Mouse (Mus musculus) heart, embryonic 13.5 days (tissue): Measurements from ENCODE around the gene Gm2115. TPM values are rescaled to one million over a fixed set of nuclear protein-coding genes. Genes with fewer than 3 reads are reported as not detected.

Source experiments
- ATAC-seq: fragments of 200-750 bp; cut with Nextera tagmentation; 2 replicates; pipeline ENCODE4 v1.8.0; 2017; ENCODE audit warnings: moderate TSS enrichment; ENCODE audit not compliant: insufficient number of reproducible peaks, low FRiP score, low TSS enrichment; ENCODE audit errors: extremely low read depth
- H3K27ac ChIP-seq: fragments of 300-500 bp; sonication (generic); replicated peaks from 2 replicates; pipeline ENCODE4 v1.5.1; 2015; ENCODE audit warnings: moderate library complexity, mild to moderate bottlenecking, inconsistent platforms
- H3K27me3 ChIP-seq: fragments of 300-500 bp; sonication (generic); replicated peaks from 2 replicates; pipeline ENCODE4 v1.6.1; 2015; ENCODE audit warnings: mild to moderate bottlenecking, inconsistent platforms
- H3K36me3 ChIP-seq: fragments of 300-500 bp; sonication (generic); 2 replicates; pipeline ENCODE4 v1.6.1; 2015; ENCODE audit warnings: mild to moderate bottlenecking, inconsistent platforms
- H3K4me1 ChIP-seq: fragments of 300-500 bp; sonication (generic); 2 replicates; pipeline ENCODE4 v1.6.1; 2015; ENCODE audit warnings: inconsistent platforms
- H3K4me2 ChIP-seq: fragments of 300-500 bp; sonication (generic); 2 replicates; pipeline ENCODE4 v1.6.1; 2015; ENCODE audit warnings: inconsistent platforms, mild to moderate bottlenecking, moderate library complexity
- H3K4me3 ChIP-seq: fragments of 300-500 bp; sonication (generic); 2 replicates; pipeline ENCODE4 v1.5.1; 2015; ENCODE audit warnings: moderate library complexity, mild to moderate bottlenecking, inconsistent platforms
- H3K9ac ChIP-seq: fragments of 300-500 bp; sonication (generic); 2 replicates; pipeline ENCODE4 v1.6.1; 2015; ENCODE audit warnings: inconsistent platforms, mild to moderate bottlenecking, moderate library complexity
- H3K9me3 ChIP-seq: fragments of 300-500 bp; sonication (generic); 2 replicates; pipeline ENCODE4 v1.6.1; 2016; ENCODE audit warnings: inconsistent platforms
- WGBS: fragments of 180-500 bp; shearing (Covaris S2); methylation state at CpG from one replicate; pipeline ENCODE4 v1.1.7; 2015; ENCODE audit warnings: mixed read lengths; 5-methylcytosine and 5-hydroxymethylcytosine counted together
- polyA plus RNA-seq: library from polyadenylated mRNA; unstranded; fragments of >200 nt; fragmentation: Nextera tagmentation; extraction: Ambion mirVana; gene quantifications from 2 replicates; pipeline ENCODE4 v1.2.1, GENCODE M21; 2015

Gene Gm2115
- polyA plus RNA-seq, 1 experiment from 2014 or later, result 0.44 TPM

DNA sequence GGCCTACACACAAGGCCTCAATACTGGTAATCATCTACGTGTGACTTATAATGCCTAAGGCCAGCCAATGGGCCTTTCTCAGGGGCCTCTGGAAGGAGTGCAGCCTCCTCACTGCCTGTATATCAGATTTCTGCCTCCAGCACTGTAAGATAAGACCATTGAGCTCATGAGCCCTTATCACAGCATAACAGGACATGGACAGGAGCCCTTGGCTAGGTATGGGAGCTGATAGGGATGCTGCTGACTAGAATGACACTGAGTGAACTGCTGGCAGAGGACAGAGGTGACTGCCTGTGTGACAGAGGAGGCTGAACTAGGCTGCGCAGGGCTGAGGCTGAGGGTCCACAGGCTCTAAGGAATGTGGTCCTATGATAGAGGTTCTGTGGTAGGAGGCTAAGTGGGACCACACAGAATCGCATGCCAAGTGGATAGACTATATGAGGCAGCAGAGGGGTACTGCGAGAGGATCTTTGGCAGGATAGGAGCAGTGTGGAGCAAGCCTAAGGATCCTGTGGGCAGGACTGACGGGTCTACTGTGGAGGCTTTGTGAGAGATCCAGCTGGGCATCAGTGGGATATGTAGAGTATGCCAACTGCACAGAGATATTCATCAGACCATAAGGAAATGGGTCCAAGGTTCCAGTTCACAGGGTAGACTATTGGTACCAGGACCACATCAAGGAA is 58.5 kb downstream of the Gm2115 start:
- Histone ChIP-seq H3K36me3 (no peaks in the 10 kb centered on the region), H3K4me1 (peaks cover 18% of the 10 kb centered on the region), H3K4me3 (no peak overlapping the region), H3K27me3 (no peaks in the 10 kb centered on the region), H3K27ac (0 out of 2 replicates have a peak overlapping the region, but pooled peaks have one; percentile 20), H3K9me3 (no peaks in the 10 kb centered on the region), H3K4me2 (no peak overlapping the region), H3K9ac (no peak overlapping the region)
- no peak for ATAC-seq
- WGBS, result 71% methylated on average over 5 of the region's 5 CpGs

- 81% methylated on average over 2 of the region's 2 CpGs for WGBS
- no peak for ATAC-seq
- Histone ChIP-seq H3K9ac (no peak overlapping the region), H3K36me3 (no peaks in the 10 kb centered on the region), H3K4me2 (no peak overlapping the region), H3K9me3 (no peaks in the 10 kb centered on the region), H3K4me3 (no peak overlapping the region), H3K27ac (no peak overlapping the region), H3K4me1 (peaks cover 17% of the 10 kb centered on the region), H3K27me3 (no peaks in the 10 kb centered on the region)
Measured at GRCm38 (mm10) chr7:84590622-84591021, 61.9 kb downstream of the Gm2115 start.

GRCm38 (mm10) chr7:84591347-84591746 is 62.6 kb downstream of the Gm2115 start:
- WGBS, result 78% methylated on average over 3 of the region's 3 CpGs
- H3K4me1 ChIP-seq, result peaks cover 14% of the 10 kb centered on the region

GRCm38 (mm10) chr7:84594087-84594916 is 65.5 kb downstream of the Gm2115 start:
- H3K27ac ChIP-seq, result no peak overlapping the region
- no peaks in the 10 kb centered on the region for H3K36me3 ChIP-seq
- no peak overlapping the region for H3K4me3 ChIP-seq
- 42% methylated on average over 8 of the region's 8 CpGs for WGBS
- no peak overlapping the region for H3K9ac ChIP-seq
- no peaks in the 10 kb centered on the region for H3K27me3 ChIP-seq
- no peak for ATAC-seq
- no peaks in the 10 kb centered on the region for H3K9me3 ChIP-seq
- H3K4me2 ChIP-seq, result peak overlapping the region; percentile 12; the same call in 1 of the 2 replicates
- H3K4me1 ChIP-seq, result no peaks in the 10 kb centered on the region

More at GRCm38 (mm10) chr7:84591347-84591746, 62.6 kb downstream of the Gm2115 start:
- Histone ChIP-seq H3K27ac (no peak overlapping the region), H3K9me3 (no peaks in the 10 kb centered on the region), H3K4me3 (no peak overlapping the region), H3K4me2 (no peak overlapping the region), H3K36me3 (no peaks in the 10 kb centered on the region), H3K27me3 (no peaks in the 10 kb centered on the region), H3K9ac (no peak overlapping the region)
- no peak for ATAC-seq

DNA sequence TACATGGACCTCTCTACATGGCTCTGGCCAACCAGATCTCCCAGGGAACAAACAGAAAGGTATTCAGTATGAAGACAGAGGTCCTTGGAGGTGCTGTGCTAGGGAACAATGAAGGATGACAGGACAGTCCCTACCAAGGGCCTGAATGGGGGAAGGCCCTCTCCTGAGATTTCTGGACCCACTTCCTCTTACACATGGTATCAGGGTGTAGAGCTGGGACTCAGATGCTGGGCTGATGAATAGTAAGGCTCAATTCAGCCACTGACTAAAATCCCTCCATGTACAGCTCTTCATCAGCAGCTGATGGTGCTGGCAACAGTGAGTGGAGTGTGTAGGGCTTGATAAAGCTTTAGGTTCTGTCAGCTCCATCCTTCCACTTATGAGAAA is 66.2 kb downstream of the Gm2115 start:
- no peak for ATAC-seq
- no peak overlapping the region for H3K4me3 ChIP-seq
- no peaks in the 10 kb centered on the region for H3K27me3 ChIP-seq
- no peak overlapping the region for H3K4me2 ChIP-seq
- H3K27ac ChIP-seq, result no peak overlapping the region
- no peaks in the 10 kb centered on the region for H3K4me1 ChIP-seq
- H3K9me3 ChIP-seq, result no peaks in the 10 kb centered on the region
- H3K36me3 ChIP-seq, result no peaks in the 10 kb centered on the region
- H3K9ac ChIP-seq, result no peak overlapping the region

GRCm38 (mm10) chr7:84596002-84596401 is 67.2 kb downstream of the Gm2115 start:
- Histone ChIP-seq H3K9me3 (no peaks in the 10 kb centered on the region), H3K4me3 (no peak overlapping the region), H3K27ac (no peak overlapping the region), H3K4me1 (no peaks in the 10 kb centered on the region), H3K4me2 (no peak overlapping the region), H3K27me3 (no peaks in the 10 kb centered on the region), H3K36me3 (no peaks in the 10 kb centered on the region), H3K9ac (no peak overlapping the region)
- WGBS, result 78% methylated on average over 3 of the region's 3 CpGs
- no peak for ATAC-seq

DNA sequence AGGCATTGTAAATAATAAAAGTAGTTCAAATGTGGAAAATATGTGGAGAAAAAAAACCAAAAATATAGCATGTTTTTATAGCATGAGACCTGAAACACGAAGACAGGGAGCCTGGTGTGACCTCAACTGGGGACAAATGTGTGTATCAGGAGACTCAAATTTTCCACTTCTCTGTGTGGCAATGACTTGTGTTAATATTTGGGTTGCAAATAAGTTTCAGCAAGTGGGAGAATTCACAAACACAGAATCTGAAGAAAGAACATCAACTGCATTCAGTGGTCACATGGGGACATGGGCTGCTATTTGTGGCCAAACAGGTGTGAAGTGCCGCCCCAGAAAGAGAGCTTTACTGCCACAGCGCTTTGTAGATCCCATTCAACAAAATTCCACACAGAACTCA is 67.9 kb downstream of the Gm2115 start:
- Histone ChIP-seq H3K9me3 (no peaks in the 10 kb centered on the region), H3K36me3 (no peaks in the 10 kb centered on the region)

DNA sequence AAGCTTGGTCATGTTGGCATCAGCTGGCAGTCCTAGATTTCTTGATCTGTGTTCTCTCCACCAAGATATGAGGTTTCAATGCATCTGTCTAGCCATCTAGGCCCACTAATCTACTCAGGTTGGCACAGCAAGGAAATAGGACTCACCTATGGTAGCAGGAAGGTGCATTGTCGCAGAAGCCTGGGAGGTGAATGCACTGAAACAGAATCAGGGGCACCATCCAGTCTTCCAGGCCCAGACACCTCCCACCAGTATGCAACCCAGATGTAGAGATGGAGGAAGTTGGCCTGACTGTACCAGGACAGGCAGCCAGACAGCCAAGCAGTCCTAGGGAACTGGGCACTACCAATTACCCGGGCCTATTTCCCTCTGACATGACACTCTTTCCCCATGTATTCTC is 71.9 kb downstream of the Gm2115 start:
- H3K36me3 ChIP-seq, result no peaks in the 10 kb centered on the region
- no peak overlapping the region for H3K4me2 ChIP-seq
- no peaks in the 10 kb centered on the region for H3K27me3 ChIP-seq
- 79% methylated on average over 2 of the region's 2 CpGs for WGBS
- no peaks in the 10 kb centered on the region for H3K9me3 ChIP-seq
- no peak overlapping the region for H3K27ac ChIP-seq
- H3K9ac ChIP-seq, result no peak overlapping the region
- peaks cover 11% of the 10 kb centered on the region for H3K4me1 ChIP-seq
- no peak overlapping the region for H3K4me3 ChIP-seq
- no peak for ATAC-seq

More for the DNA sequence above, 67.9 kb downstream of the Gm2115 start:
- H3K4me2 ChIP-seq, result no peak overlapping the region
- ATAC-seq, result no peak
- H3K4me1 ChIP-seq, result no peaks in the 10 kb centered on the region
- no peak overlapping the region for H3K27ac ChIP-seq
- 76% methylated on average over 3 of the region's 3 CpGs for WGBS
- H3K27me3 ChIP-seq, result no peaks in the 10 kb centered on the region
- no peak overlapping the region for H3K9ac ChIP-seq
- H3K4me3 ChIP-seq, result no peak overlapping the region

- Histone ChIP-seq H3K9me3 (no peaks in the 10 kb centered on the region), H3K4me2 (no peak overlapping the region), H3K4me3 (no peak overlapping the region), H3K27ac (no peak overlapping the region), H3K36me3 (no peaks in the 10 kb centered on the region), H3K9ac (no peak overlapping the region), H3K4me1 (peaks cover 13% of the 10 kb centered on the region), H3K27me3 (no peaks in the 10 kb centered on the region)
- ATAC-seq, result no peak
- 64% methylated on average over 3 of the region's 3 CpGs for WGBS
Measured at GRCm38 (mm10) chr7:84601331-84601730, 72.6 kb downstream of the Gm2115 start.

GRCm38 (mm10) chr7:84604501-84604900 is 75.7 kb downstream of the Gm2115 start:
- Histone ChIP-seq H3K36me3 (no peaks in the 10 kb centered on the region), H3K27ac (no peak overlapping the region), H3K9me3 (no peaks in the 10 kb centered on the region), H3K4me2 (peak overlapping the region; percentile 98; the same call in 1 of the 2 replicates), H3K4me3 (no peak overlapping the region), H3K4me1 (peaks cover 17% of the 10 kb centered on the region), H3K9ac (no peak overlapping the region), H3K27me3 (no peaks in the 10 kb centered on the region)
- no peak for ATAC-seq
- WGBS, result 67% methylated on average over 3 of the region's 3 CpGs

GRCm38 (mm10) chr7:84605033-84605687 is 76.4 kb downstream of the Gm2115 start:
- no peak for ATAC-seq
- 12% methylated on average over 19 of the region's 19 CpGs for WGBS

More at GRCm38 (mm10) chr7:84605033-84605687, 76.4 kb downstream of the Gm2115 start:
- peaks cover 17% of the 10 kb centered on the region for H3K4me1 ChIP-seq
- peak overlapping the region; percentile 72 for H3K4me3 ChIP-seq
- H3K4me2 ChIP-seq, result peak overlapping the region; percentile 98
- no peak overlapping the region for H3K27ac ChIP-seq
- peak overlapping the region; percentile 82 for H3K9ac ChIP-seq
- H3K36me3 ChIP-seq, result no peaks in the 10 kb centered on the region
- no peaks in the 10 kb centered on the region for H3K9me3 ChIP-seq
- H3K27me3 ChIP-seq, result no peaks in the 10 kb centered on the region
